Mouse (Mus musculus) thymus, postnatal 4 days (tissue): ENCODE results near the gene Rtn2.

Source experiments
- DNase-seq: peaks from one replicate; pipeline ENCODE4 v3.0.0; 2021

Rtn2 gene

GRCm38 (mm10) chr7:19302264-19303045, 20.0 kb downstream of the Rtn2 start:
- DNase-seq, result no peak

DNA sequence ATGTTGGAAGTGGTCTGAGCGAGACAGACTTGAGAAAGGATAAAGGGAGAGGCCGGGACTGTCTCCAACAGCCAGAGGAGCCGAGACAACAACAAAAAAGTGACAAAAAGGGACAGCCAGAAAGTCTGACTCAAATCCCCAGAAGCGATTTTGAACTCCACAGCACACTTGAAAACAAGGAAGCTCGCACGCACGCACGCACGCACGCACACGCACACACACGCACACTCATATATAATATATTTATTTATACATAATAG, 20.6 kb downstream of the Rtn2 start:
- no peak for DNase-seq

GRCm38 (mm10) chr7:19303770-19304169, 21.3 kb downstream of the Rtn2 start:
- DNase-seq, result peak; percentile 93

DNA sequence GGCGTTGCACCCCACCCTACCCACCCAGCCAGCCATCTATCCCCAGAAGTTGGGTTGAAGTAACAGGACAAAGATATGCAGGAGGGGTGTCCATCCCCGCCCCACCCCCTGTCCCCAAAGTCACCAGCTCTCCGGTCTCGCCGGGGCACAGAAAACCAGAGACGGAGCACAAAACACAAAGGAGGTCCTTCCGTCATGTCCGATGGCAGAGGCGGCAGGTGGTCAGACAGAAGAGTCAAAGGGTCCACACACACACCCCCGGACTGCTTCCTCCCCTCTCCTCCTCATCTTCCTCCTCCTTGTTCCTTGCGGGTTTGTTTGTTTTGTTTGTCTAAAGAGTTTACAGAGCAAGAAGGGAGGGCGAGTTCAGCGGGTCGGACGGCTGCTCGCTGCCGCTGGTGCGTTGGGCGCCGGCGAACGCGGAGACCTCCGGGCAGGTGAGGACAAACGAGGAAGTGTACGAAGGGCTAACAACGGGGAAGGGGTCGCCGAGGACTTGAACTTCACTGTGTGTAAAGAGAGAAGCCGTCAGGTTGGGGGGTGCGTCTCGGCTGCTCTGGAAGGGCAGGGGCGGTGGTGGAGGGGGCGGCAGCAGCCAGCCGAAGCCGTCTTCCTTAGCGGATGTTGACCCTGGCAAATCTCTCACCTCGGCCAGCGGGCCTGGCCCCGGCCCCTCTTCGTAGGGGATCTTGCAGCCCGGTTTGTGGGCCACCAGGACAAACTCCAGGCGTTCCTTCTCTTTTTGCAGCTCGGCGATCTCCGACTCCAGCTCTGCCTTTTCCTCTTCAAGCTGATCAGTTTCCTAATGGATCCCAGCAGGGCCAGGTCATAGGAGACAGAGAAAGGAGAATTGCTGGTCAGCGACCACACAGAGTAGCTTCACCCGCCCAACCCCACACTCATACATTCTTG, 22.3 kb downstream of the Rtn2 start:
- DNase-seq, result peak; percentile 29

- DNase-seq, result no peak
These were observed 22.9 kb downstream of the Rtn2 start for GRCm38 (mm10) chr7:19305413-19305735.

DNA sequence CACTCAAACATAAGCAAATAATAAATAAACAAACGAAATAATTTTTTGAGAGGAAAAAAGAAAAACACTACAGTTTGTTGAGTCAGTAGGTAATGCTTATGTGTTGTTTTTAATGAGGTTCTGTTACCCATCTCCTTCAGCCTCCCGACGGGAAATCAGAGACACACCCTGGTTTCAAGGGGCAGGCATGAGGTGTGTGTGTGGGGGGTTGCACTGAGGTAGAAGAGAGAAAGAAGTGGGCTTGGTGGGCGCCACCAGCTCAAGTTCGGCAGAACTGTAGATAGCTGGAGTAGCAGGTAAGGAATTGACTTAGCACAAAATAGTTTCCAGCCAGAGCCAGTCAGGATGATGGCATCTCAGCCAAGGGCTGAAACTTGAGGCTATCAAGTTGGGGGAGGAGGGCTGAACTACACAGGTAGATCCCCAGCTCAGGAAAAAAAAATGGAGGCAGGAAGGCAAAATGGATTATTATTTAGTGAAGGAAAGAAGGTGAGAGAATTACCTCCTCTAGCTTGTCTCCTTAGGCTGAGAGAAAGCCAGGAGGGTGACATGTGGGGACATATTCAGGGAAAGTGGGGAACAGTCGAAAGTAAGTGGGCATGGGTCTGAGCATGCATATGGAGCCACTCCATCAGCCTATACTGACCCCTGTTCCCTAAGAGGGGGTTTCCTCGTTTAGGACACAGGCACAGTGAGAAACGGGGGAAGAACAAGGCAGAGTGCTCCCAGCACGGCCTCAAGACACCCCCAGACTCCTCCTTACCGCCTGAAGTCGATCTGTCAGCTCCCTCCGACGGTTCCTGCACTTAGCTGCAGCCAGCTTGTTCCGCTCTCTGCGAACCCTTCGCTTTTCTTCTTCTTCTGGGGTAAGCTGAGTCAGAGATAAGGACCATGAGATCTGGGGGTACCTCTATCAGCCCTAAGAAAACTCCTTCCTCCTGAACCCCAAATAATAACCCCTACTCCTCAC, 23.7 kb downstream of the Rtn2 start:
- no peak for DNase-seq

GRCm38 (mm10) chr7:19306819-19307738, 24.7 kb downstream of the Rtn2 start:
- DNase-seq, result no peak

DNA sequence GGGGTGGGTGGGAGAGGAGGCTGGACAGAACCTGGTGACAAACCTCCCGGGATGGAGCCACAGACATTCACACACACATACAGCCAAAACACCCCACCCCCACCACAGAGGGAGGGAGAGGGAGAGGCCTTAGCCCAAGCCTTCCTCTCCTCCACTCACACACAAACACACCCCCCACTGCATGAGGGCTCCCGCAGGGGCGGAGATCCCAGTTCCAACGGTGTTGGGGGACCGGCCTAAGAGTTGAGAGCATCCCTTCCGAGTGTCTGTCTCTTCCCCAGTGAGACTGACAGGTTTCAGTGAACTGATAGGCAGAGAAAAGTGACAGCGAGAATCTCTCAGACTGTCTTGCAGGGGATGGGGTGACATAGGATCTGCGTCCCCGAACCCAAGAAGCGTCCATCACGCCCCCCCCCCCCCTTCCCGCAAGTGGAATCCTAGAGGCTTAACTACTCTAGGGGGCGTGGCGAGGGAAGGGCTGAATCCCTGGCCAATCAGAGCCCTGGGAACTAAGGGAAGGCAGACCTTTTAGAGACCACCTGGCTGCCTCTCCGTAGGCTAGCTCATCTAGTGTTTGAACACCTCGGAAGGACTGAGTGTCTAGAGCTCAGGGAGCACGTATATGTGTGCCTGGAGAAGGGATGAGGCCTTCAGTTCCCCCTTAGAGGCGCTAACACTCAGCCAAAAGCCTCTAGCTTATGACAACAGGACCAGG, 25.5 kb downstream of the Rtn2 start:
- DNase-seq, result peak; percentile 77

GRCm38 (mm10) chr7:19308454-19309277, 26.2 kb downstream of the Rtn2 start:
- DNase-seq, result peak; percentile 96

GRCm38 (mm10) chr7:19309278-19309883, 27.0 kb downstream of the Rtn2 start:
- no peak for DNase-seq

DNA sequence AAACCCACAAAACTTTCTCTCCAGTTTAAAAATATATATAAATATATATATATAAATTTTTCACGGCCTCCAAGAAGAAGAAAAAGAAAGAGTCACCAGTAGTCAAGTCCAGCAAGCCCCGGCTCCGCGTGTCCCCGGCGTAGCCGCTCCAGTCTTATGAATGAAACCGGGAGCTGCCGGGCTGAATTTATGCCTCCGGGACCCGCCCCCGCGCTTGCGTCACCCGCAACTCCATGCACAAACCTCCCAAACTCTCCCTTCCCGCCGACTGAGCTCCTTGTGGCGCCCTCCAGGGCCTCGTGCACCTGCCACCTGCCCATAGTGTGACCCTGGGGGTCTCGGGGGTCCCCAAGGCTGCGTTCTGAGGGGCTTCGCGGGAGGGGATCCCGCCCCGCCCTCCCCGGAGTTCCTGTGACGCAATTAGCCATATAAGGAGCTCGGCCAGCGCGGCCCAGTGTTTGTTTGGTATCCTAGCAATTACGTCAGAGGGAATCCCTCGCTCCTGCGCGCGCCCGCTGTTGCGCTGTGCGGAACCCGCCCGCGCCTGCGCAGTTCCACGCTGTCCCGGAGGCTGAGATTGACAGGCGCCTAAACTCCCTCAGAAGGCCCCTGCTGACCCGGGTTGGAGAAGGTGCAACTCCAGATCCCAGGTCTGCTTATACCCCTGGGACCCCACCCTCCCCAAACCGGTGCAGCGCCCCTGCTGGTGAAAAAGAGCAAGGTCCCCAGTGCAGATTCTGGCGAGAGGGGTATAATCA, 27.6 kb downstream of the Rtn2 start, which contains the start of gene Fosb:
Fosb (minus strand) TSS at position 168 of the 758 bp plus-strand sequence.
- DNase-seq, result peak; percentile 97

DNA sequence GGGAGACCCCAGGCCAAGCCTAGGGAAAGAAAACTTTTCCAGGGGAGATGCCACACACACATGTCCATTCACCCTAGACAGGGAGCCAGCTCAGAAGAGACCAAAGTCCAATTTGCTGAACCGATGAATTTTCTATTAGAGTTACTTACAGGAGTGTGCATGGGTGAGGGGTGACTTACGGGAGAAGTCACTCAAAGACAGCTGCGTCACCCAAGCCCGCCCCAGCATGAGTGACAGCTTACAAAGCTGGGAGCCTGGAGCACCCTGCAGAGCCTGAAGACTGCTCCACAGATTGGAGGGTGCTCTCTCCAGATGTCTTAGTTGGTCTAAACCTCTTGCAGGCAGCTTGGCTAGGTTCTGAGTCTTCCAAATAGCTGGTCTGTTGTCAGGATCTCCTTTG, 29.6 kb downstream of the Rtn2 start:
- no peak for DNase-seq

DNA sequence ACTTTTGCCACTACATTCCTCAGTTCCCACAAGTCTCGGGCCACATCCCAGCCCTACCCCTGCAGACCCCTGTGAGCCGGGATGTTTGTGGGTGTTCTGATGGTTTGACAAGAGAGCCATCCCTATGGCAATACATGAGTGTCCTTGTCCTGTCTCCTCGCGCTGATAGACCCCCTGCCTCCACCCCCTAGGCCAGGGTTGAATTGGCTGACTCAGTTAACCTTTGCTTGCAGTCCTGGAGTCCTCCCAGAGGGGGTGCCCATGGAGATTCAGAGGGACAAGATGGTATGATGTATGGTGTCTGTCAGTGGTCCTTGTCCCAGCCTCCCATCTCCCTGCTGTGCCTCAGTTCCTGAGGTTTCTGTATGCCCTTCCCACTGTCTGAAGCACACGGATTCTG, 31.6 kb downstream of the Rtn2 start:
- no peak for DNase-seq

GRCm38 (mm10) chr7:19316451-19317161, 34.2 kb downstream of the Rtn2 start:
- DNase-seq, result no peak

DNA sequence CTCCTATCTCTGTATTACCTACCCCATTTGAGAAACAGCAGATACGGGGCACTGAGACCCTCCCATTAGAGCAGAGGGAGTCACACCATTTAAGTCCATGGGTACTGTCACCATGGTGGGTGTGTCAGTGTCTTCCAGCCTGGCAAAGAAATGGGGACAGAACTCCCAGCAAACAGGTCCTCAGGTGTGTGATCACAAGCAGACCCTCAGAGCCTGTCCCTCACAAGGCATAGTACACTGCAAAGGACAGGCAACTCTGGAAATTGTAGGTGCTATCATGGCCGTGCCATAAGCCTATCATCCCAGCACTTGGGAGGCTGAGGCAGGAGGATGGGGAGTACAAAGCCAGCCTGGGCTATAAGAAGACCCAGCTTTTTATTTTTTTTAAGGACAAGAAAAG, 35.8 kb downstream of the Rtn2 start:
- no peak for DNase-seq

DNA sequence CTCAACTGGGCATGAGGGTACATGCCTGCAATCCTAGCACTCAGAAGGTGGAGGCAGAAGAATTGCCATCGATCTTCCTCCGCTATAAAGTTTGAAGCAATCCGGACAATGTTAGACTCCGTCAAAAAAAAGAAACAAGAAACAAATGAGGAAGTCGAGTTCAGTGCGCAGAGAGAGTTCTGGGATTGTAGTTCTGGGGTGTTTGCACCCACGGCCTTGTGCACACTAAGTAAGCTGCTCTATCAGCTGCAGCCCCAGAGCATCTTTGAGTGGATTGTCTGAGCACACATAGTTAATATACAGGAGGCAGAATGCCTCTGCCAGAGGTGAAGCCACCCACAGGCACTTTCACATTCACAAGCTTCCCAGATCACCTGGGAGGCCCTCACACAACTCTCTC, 36.3 kb downstream of the Rtn2 start:
- no peak for DNase-seq

DNA sequence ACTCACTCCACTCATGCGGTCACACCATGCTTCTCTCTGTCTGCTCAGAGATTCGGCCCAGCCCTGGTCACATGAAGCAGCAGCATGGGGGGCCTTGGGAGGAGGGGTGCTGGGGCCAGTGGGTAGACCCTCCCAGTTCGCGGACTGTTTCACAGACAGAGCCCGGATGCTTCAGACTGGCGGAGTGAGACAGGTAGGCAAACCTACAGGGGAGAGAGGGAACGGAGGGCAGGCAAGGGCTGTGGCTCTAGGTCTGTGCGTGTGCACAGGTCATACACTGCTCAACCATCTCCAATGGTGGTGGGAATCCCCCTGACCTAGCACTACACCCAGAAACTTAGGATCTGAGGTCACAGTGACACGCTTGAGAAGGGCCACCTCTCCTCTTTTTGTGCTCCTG, 37.0 kb downstream of the Rtn2 start:
- no peak for DNase-seq

- DNase-seq, result peak; percentile 93
These were observed 37.5 kb downstream of the Rtn2 start for GRCm38 (mm10) chr7:19319906-19320305.

GRCm38 (mm10) chr7:19320637-19321036, 38.2 kb downstream of the Rtn2 start:
- DNase-seq, result no peak
